8 mouse cellular contexts compared by ENCODE assay signal in genomic region chr8:57576238-57576637, GRCm38 (mm10).
DNase-seq lines count a peak whose midpoint lies in the region; ATAC-seq and TF ChIP-seq lines count a peak whose summit lies in the region.

No protein-coding gene starts in this region.

- peak overlapping the region; percentile 76 for H3K27ac ChIP-seq in liver, embryonic 13.5 days
- H3K27ac ChIP-seq in thymus, adult 2 months (ENCODE audit: control insufficient read depth, insufficient read depth, low read length): peak overlapping the region; percentile 60

- intact Hi-C loops in heart, postnatal 14 days (cut with DNase I): loop anchor here (2.0 kb wide), 1 partner anchor 77 kb away; the partner anchor contains the start of gene Galnt7

- H3K36me3 ChIP-seq in liver, embryonic 13.5 days: no peaks in the 10 kb centered on the region
- H3K36me3 ChIP-seq in thymus, adult 2 months (ENCODE audit: control insufficient read depth, insufficient read depth, low read length): no peaks in the 10 kb centered on the region

- H3K9me3 ChIP-seq in liver, embryonic 13.5 days (replicated peaks): no peaks in the 10 kb centered on the region

- TF ChIP-seq POLR2A in thymus, adult 2 months (IDR thresholded peaks at IDR 0.05; ENCODE audit: control insufficient read depth, extremely low read depth, insufficient read depth, low read length, poor library complexity): no peak

- no peak for TF ChIP-seq CTCF in thymus, adult 2 months (IDR thresholded peaks at IDR 0.05; ENCODE audit: borderline replicate concordance, control insufficient read depth, extremely low read depth, insufficient read depth, low read length, poor library complexity)

- DNase-seq in CD4-positive, CD25-positive, alpha-beta regulatory T cell, adult 2 months (ENCODE audit: low read depth, low spot score): peak; percentile 83
- DNase-seq in R1 (ENCODE audit: low read depth, low spot score): peak; percentile 48
- peak; percentile 63 to 64 for DNase-seq in heart, postnatal 14 days
- DNase-seq in liver, embryonic 13.5 days: peak; percentile 75
- peak; percentile 52 for DNase-seq in thymus, adult 2 months
- no peak for DNase-seq in right cerebral cortex, postnatal 4 days

- H3K4me3 ChIP-seq in liver, embryonic 13.5 days (replicated peaks): peak overlapping the region; percentile 3; the same call in 1 of the 2 replicates
- H3K4me3 ChIP-seq in thymus, adult 2 months (ENCODE audit: control insufficient read depth, insufficient read depth, low read length): no peak overlapping the region

- peak overlapping the region; percentile 22; the same call in 1 of the 2 replicates for H3K9ac ChIP-seq in liver, embryonic 13.5 days

- 2% methylated on average over 7 of the region's 7 CpGs for WGBS in liver, embryonic 13.5 days (ENCODE audit: insufficient replicate concordance)
- 4% methylated on average over 7 of the region's 7 CpGs for WGBS in thymus, adult 2 months

- ATAC-seq in erythroblast, adult 5-6 weeks (replicated peaks; ENCODE audit: low FRiP score, poor library complexity, severe bottlenecking): peak; percentile 83
- peak; percentile 96 for ATAC-seq in liver, embryonic 13.5 days (ENCODE audit: low read depth)
- peak; percentile 90 for ATAC-seq in monocyte, adult 5-6 weeks (replicated peaks; ENCODE audit: insufficient number of reproducible peaks, low FRiP score, low TSS enrichment, poor library complexity, severe bottlenecking)

- H3K4me2 ChIP-seq in liver, embryonic 13.5 days: peak overlapping the region; percentile 48

- no peaks in the 10 kb centered on the region for H3K27me3 ChIP-seq in liver, embryonic 13.5 days
- H3K27me3 ChIP-seq in thymus, adult 2 months (ENCODE audit: control insufficient read depth, insufficient read depth, low read length): no peaks in the 10 kb centered on the region

- peaks cover 43% of the 10 kb centered on the region for H3K4me1 ChIP-seq in liver, embryonic 13.5 days (replicated peaks)
- H3K4me1 ChIP-seq in thymus, adult 2 months (replicated peaks; ENCODE audit: control insufficient read depth, insufficient read depth, low read length): peaks cover 33% of the 10 kb centered on the region
